Mouse (Mus musculus): Measurements from ENCODE around the gene Ctns. TPM values are rescaled to one million over a fixed set of nuclear protein-coding genes. Genes with fewer than 3 reads are reported as not detected.

Gene Ctns
- polyA plus RNA-seq, 1 experiment from 2014 or later: 17.6 TPM

GRCm38 (mm10) chr11:73177895-73178294 is 20.9 kb downstream of the Ctns start:
- Histone ChIP-seq H3K27ac (ENCODE audit: low read depth, low read length) (no peak overlapping the region), H3K27me3 (replicated peaks; ENCODE audit: control insufficient read depth, insufficient read depth, low read length) (no peaks in the 10 kb centered on the region), H3K4me2 (ENCODE audit: low read length) (peak overlapping the region; percentile 64), H3K36me3 (ENCODE audit: control insufficient read depth, insufficient read depth, low read length) (peaks cover 20% of the 10 kb centered on the region), H3K9ac (ENCODE audit: low read length) (peak overlapping the region; percentile 88), H3K4me1 (ENCODE audit: control insufficient read depth, insufficient read depth, low read length) (peaks cover 23% of the 10 kb centered on the region), H3K4me3 (ENCODE audit: low read depth, low read length) (peak overlapping the region; percentile 93), H3K9me3 (replicated peaks; ENCODE audit: control insufficient read depth, low read length) (no peaks in the 10 kb centered on the region)
- ATAC-seq: no peak
- DNase-seq (ENCODE audit: low spot score): no peak
- 0% methylated on average over 2 of the region's 2 CpGs for WGBS

GRCm38 (mm10) chr11:73177509-73177875 is 21.4 kb downstream of the Ctns start:
- Histone ChIP-seq H3K9me3 (replicated peaks; ENCODE audit: control insufficient read depth, low read length) (no peaks in the 10 kb centered on the region), H3K27me3 (replicated peaks; ENCODE audit: control insufficient read depth, insufficient read depth, low read length) (no peaks in the 10 kb centered on the region), H3K4me2 (ENCODE audit: low read length) (peak overlapping the region; percentile 64), H3K4me1 (ENCODE audit: control insufficient read depth, insufficient read depth, low read length) (peaks cover 23% of the 10 kb centered on the region), H3K36me3 (ENCODE audit: control insufficient read depth, insufficient read depth, low read length) (peaks cover 19% of the 10 kb centered on the region), H3K27ac (ENCODE audit: low read depth, low read length) (peak overlapping the region; percentile 86), H3K4me3 (ENCODE audit: low read depth, low read length) (peak overlapping the region; percentile 93), H3K9ac (ENCODE audit: low read length) (peak overlapping the region; percentile 88)
- ATAC-seq: peak; percentile 52
- peak; percentile 52 for DNase-seq (ENCODE audit: low spot score)
- WGBS: under 1% methylated on average over 28 of the region's 28 CpGs

GRCm38 (mm10) chr11:73176608-73177508 is 22.0 kb downstream of the Ctns start, which contains the start of the genes Emc6 and Tax1bp3:
TSS of gene Emc6 (minus strand) at chr11:73177037.
TSS of gene Tax1bp3 (plus strand) at chr11:73177083.
- H3K27me3 ChIP-seq (replicated peaks; ENCODE audit: control insufficient read depth, insufficient read depth, low read length): no peaks in the 10 kb centered on the region
- DNase-seq (ENCODE audit: low spot score) (peak; percentile 99), ATAC-seq (peak; percentile 98)
- peak within 1 kb of the TSS; percentile 82 for H3K4me2 ChIP-seq (ENCODE audit: low read length)
- peak within 1 kb of the TSS; percentile 88 for H3K9ac ChIP-seq (ENCODE audit: low read length)
- peaks cover 23% of the 10 kb centered on the region for H3K4me1 ChIP-seq (ENCODE audit: control insufficient read depth, insufficient read depth, low read length)
- peaks cover 17% of the 10 kb centered on the region; the same call in 1 of the 2 replicates for H3K36me3 ChIP-seq (ENCODE audit: control insufficient read depth, insufficient read depth, low read length)
- WGBS: under 1% methylated on average over 76 of the region's 81 CpGs
- peak within 1 kb of the TSS; percentile 86 for H3K27ac ChIP-seq (ENCODE audit: low read depth, low read length)
- H3K9me3 ChIP-seq (replicated peaks; ENCODE audit: control insufficient read depth, low read length): no peaks in the 10 kb centered on the region
- peak within 1 kb of the TSS; percentile 93 for H3K4me3 ChIP-seq (ENCODE audit: low read depth, low read length)

- ATAC-seq (no peak), DNase-seq (ENCODE audit: low spot score) (no peak)
- Histone ChIP-seq H3K9ac (ENCODE audit: low read length) (peak overlapping the region; percentile 86), H3K9me3 (replicated peaks; ENCODE audit: control insufficient read depth, low read length) (no peaks in the 10 kb centered on the region), H3K27ac (ENCODE audit: low read depth, low read length) (peak overlapping the region; percentile 71), H3K27me3 (replicated peaks; ENCODE audit: control insufficient read depth, insufficient read depth, low read length) (no peaks in the 10 kb centered on the region), H3K4me3 (ENCODE audit: low read depth, low read length) (peak overlapping the region; percentile 93), H3K4me2 (ENCODE audit: low read length) (peak overlapping the region; percentile 82), H3K4me1 (ENCODE audit: control insufficient read depth, insufficient read depth, low read length) (peaks cover 23% of the 10 kb centered on the region), H3K36me3 (ENCODE audit: control insufficient read depth, insufficient read depth, low read length) (peaks cover 23% of the 10 kb centered on the region)
- WGBS: 2% methylated on average over 15 of the region's 15 CpGs
These were observed 22.7 kb downstream of the Ctns start for GRCm38 (mm10) chr11:73176186-73176585.

- Histone ChIP-seq H3K4me3 (ENCODE audit: low read depth, low read length) (peak overlapping the region; percentile 93), H3K4me2 (ENCODE audit: low read length) (peak overlapping the region; percentile 82), H3K27me3 (replicated peaks; ENCODE audit: control insufficient read depth, insufficient read depth, low read length) (no peaks in the 10 kb centered on the region), H3K9ac (ENCODE audit: low read length) (peak overlapping the region; percentile 86), H3K36me3 (ENCODE audit: control insufficient read depth, insufficient read depth, low read length) (peaks cover 26% of the 10 kb centered on the region), H3K9me3 (replicated peaks; ENCODE audit: control insufficient read depth, low read length) (no peaks in the 10 kb centered on the region), H3K4me1 (ENCODE audit: control insufficient read depth, insufficient read depth, low read length) (peaks cover 23% of the 10 kb centered on the region), H3K27ac (ENCODE audit: low read depth, low read length) (no peak overlapping the region)
- DNase-seq (ENCODE audit: low spot score): no peak
- WGBS: 51% methylated on average over 8 of the region's 8 CpGs
- ATAC-seq: no peak
These were observed 23.2 kb downstream of the Ctns start for GRCm38 (mm10) chr11:73175612-73176011.

GRCm38 (mm10) chr11:73172186-73172585 is 26.7 kb downstream of the Ctns start:
- no peaks in the 10 kb centered on the region for H3K9me3 ChIP-seq (replicated peaks; ENCODE audit: control insufficient read depth, low read length)
- no peak overlapping the region for H3K9ac ChIP-seq (ENCODE audit: low read length)
- peaks cover 26% of the 10 kb centered on the region for H3K36me3 ChIP-seq (ENCODE audit: control insufficient read depth, insufficient read depth, low read length)
- H3K27me3 ChIP-seq (replicated peaks; ENCODE audit: control insufficient read depth, insufficient read depth, low read length): no peaks in the 10 kb centered on the region
- peak; percentile 12 for DNase-seq (ENCODE audit: low spot score)
- no peak overlapping the region for H3K27ac ChIP-seq (ENCODE audit: low read depth, low read length)
- no peak for ATAC-seq
- peaks cover 14% of the 10 kb centered on the region for H3K4me1 ChIP-seq (ENCODE audit: control insufficient read depth, insufficient read depth, low read length)
- H3K4me3 ChIP-seq (ENCODE audit: low read depth, low read length): no peak overlapping the region
- WGBS: 59% methylated on average over 5 of the region's 5 CpGs
- H3K4me2 ChIP-seq (ENCODE audit: low read length): no peak overlapping the region

- H3K4me3 ChIP-seq (ENCODE audit: low read depth, low read length): no peak overlapping the region
- no peaks in the 10 kb centered on the region for H3K4me1 ChIP-seq (ENCODE audit: control insufficient read depth, insufficient read depth, low read length)
- ATAC-seq (no peak), DNase-seq (ENCODE audit: low spot score) (peak; percentile 68)
- no peaks in the 10 kb centered on the region for H3K27me3 ChIP-seq (replicated peaks; ENCODE audit: control insufficient read depth, insufficient read depth, low read length)
- WGBS: 38% methylated on average over 4 of the region's 4 CpGs
- H3K9ac ChIP-seq (ENCODE audit: low read length): no peak overlapping the region
- no peak overlapping the region for H3K27ac ChIP-seq (ENCODE audit: low read depth, low read length)
- H3K9me3 ChIP-seq (replicated peaks; ENCODE audit: control insufficient read depth, low read length): no peaks in the 10 kb centered on the region
- H3K36me3 ChIP-seq (ENCODE audit: control insufficient read depth, insufficient read depth, low read length): peaks cover 21% of the 10 kb centered on the region
- no peak overlapping the region for H3K4me2 ChIP-seq (ENCODE audit: low read length)
These were observed 29.6 kb downstream of the Ctns start for GRCm38 (mm10) chr11:73169231-73169630.

GRCm38 (mm10) chr11:73168576-73168975 is 30.3 kb downstream of the Ctns start:
- Histone ChIP-seq H3K4me3 (ENCODE audit: low read depth, low read length) (no peak overlapping the region), H3K9me3 (replicated peaks; ENCODE audit: control insufficient read depth, low read length) (no peaks in the 10 kb centered on the region), H3K4me1 (ENCODE audit: control insufficient read depth, insufficient read depth, low read length) (no peaks in the 10 kb centered on the region), H3K9ac (ENCODE audit: low read length) (no peak overlapping the region), H3K27ac (ENCODE audit: low read depth, low read length) (no peak overlapping the region), H3K27me3 (replicated peaks; ENCODE audit: control insufficient read depth, insufficient read depth, low read length) (no peaks in the 10 kb centered on the region), H3K4me2 (ENCODE audit: low read length) (no peak overlapping the region), H3K36me3 (ENCODE audit: control insufficient read depth, insufficient read depth, low read length) (peaks cover 16% of the 10 kb centered on the region)
- no peak for DNase-seq (ENCODE audit: low spot score)
- 79% methylated on average over 6 of the region's 6 CpGs for WGBS
- ATAC-seq: no peak

- Histone ChIP-seq H3K4me1 (ENCODE audit: control insufficient read depth, insufficient read depth, low read length) (no peaks in the 10 kb centered on the region), H3K9me3 (replicated peaks; ENCODE audit: control insufficient read depth, low read length) (no peaks in the 10 kb centered on the region), H3K36me3 (ENCODE audit: control insufficient read depth, insufficient read depth, low read length) (peaks cover 14% of the 10 kb centered on the region), H3K9ac (ENCODE audit: low read length) (no peak overlapping the region), H3K27ac (ENCODE audit: low read depth, low read length) (no peak overlapping the region), H3K4me3 (ENCODE audit: low read depth, low read length) (no peak overlapping the region), H3K27me3 (replicated peaks; ENCODE audit: control insufficient read depth, insufficient read depth, low read length) (no peaks in the 10 kb centered on the region), H3K4me2 (ENCODE audit: low read length) (no peak overlapping the region)
- WGBS: 85% methylated on average over 8 of the region's 8 CpGs
- DNase-seq (ENCODE audit: low spot score) (no peak), ATAC-seq (no peak)
These were observed 30.8 kb downstream of the Ctns start for GRCm38 (mm10) chr11:73168071-73168470.

All from forebrain, embryonic 14.5 days (tissue).